17 mouse cellular contexts compared by ENCODE assay signal in the genomic region with DNA sequence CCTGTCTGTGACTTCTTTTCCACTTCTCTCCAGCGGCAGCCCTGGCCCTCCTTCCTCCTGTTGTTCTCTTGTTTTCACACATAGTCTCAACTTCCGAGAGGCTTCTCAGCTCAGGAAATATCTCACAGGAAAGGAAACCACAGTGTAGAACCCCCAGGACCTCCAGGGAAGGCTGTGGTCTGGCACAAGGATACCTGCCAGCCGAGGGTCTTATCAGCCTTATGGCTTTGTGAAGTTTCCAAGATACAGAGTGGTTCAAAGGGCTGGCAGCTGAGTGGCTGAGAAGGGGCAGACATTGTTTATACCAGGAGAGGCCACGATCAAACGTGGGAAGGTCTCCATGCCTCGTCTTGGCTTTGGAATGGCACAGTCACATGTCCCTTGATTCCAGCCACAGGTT. TPM values are rescaled to one million over a fixed set of nuclear protein-coding genes. Genes with fewer than 3 reads are reported as not detected.
DNase-seq lines count a peak whose midpoint lies in the region; ATAC-seq lines count a peak whose summit lies in the region.
"Had no signal": no experiment of that assay in that cellular context is flagged by ENCODE, and none has a peak within 500 bp of the region (broad histone marks: within the 10 kb centered on the region; RNA-seq: fewer than 3 reads in every experiment).

No protein-coding gene starts in this region.

- no peak for DNase-seq in heart, postnatal 4 days
- DNase-seq in lung, postnatal 36 days: no peak
- no peak for DNase-seq in embryonic facial prominence, embryonic 14.5 days (ENCODE audit: low spot score)
- DNase-seq: adrenal gland, postnatal 25 days; cerebellum, postnatal 10 days; kidney, adult 9 months; lung, postnatal 14 days; spleen, adult 18-20 months; thymus, postnatal 14 days had no signal

- 25% methylated on average over 6 of the region's 6 CpGs for WGBS in heart, embryonic 15.5 days
- 21% methylated on average over 6 of the region's 6 CpGs for WGBS in lung, embryonic 16.5 days
- WGBS in embryonic facial prominence, embryonic 14.5 days: 59% methylated on average over 6 of the region's 6 CpGs
- 39% methylated on average over 6 of the region's 6 CpGs for WGBS in intestine, embryonic 16.5 days

- no peak overlapping the region for H3K4me3 ChIP-seq in heart, embryonic 15.5 days
- H3K4me3 ChIP-seq in lung, embryonic 16.5 days (ENCODE audit: low read length): no peak overlapping the region
- H3K4me3 ChIP-seq in embryonic facial prominence, embryonic 14.5 days (ENCODE audit: low read depth, low read length): no peak overlapping the region
- H3K4me3 ChIP-seq in intestine, embryonic 16.5 days (ENCODE audit: low read length): no peak overlapping the region
- H3K4me3 ChIP-seq: left cerebral cortex, adult 2 months; stomach, embryonic 15.5 days had no signal

- 0 out of 2 replicates have a peak, but pooled peaks cover 8% of the 10 kb centered on the region for H3K27me3 ChIP-seq in heart, embryonic 15.5 days
- H3K27me3 ChIP-seq in lung, embryonic 16.5 days (ENCODE audit: control insufficient read depth, insufficient read depth, low read depth, low read length): no peaks in the 10 kb centered on the region
- no peaks in the 10 kb centered on the region; the same call in none of the 2 replicates for H3K27me3 ChIP-seq in embryonic facial prominence, embryonic 14.5 days (replicated peaks; ENCODE audit: control insufficient read depth, insufficient read depth, low read length)
- no peaks in the 10 kb centered on the region for H3K27me3 ChIP-seq in intestine, embryonic 16.5 days (replicated peaks; ENCODE audit: control insufficient read depth, insufficient read depth, low read length)
- H3K27me3 ChIP-seq: stomach, embryonic 15.5 days had no signal

- peaks cover 21% of the 10 kb centered on the region for H3K4me1 ChIP-seq in heart, embryonic 15.5 days (replicated peaks)
- H3K4me1 ChIP-seq in lung, embryonic 16.5 days (replicated peaks; ENCODE audit: control insufficient read depth, insufficient read depth, low read length): peaks cover 14% of the 10 kb centered on the region
- no peaks in the 10 kb centered on the region for H3K4me1 ChIP-seq in embryonic facial prominence, embryonic 14.5 days (ENCODE audit: control insufficient read depth, insufficient read depth, low read length)
- no peaks in the 10 kb centered on the region for H3K4me1 ChIP-seq in intestine, embryonic 16.5 days (ENCODE audit: control insufficient read depth, insufficient read depth, low read length)

- no peaks in the 10 kb centered on the region for H3K9me3 ChIP-seq in heart, embryonic 15.5 days (replicated peaks)
- H3K9me3 ChIP-seq in lung, embryonic 16.5 days (ENCODE audit: control insufficient read depth, low read length): no peaks in the 10 kb centered on the region
- H3K9me3 ChIP-seq in embryonic facial prominence, embryonic 14.5 days (ENCODE audit: control insufficient read depth, low read length): no peaks in the 10 kb centered on the region
- no peaks in the 10 kb centered on the region for H3K9me3 ChIP-seq in intestine, embryonic 16.5 days (ENCODE audit: control insufficient read depth, low read length)
- H3K9me3 ChIP-seq: stomach, embryonic 15.5 days had no signal

- H3K36me3 ChIP-seq in heart, embryonic 15.5 days: no peaks in the 10 kb centered on the region
- no peaks in the 10 kb centered on the region for H3K36me3 ChIP-seq in lung, embryonic 16.5 days (ENCODE audit: control insufficient read depth, insufficient read depth, low read length)
- no peaks in the 10 kb centered on the region for H3K36me3 ChIP-seq in embryonic facial prominence, embryonic 14.5 days (ENCODE audit: control insufficient read depth, insufficient read depth, low read length)
- no peaks in the 10 kb centered on the region for H3K36me3 ChIP-seq in intestine, embryonic 16.5 days (ENCODE audit: control insufficient read depth, insufficient read depth, low read length)
- H3K36me3 ChIP-seq: stomach, embryonic 15.5 days had no signal

- H3K9ac ChIP-seq in heart, embryonic 15.5 days: no peak overlapping the region
- H3K9ac ChIP-seq in lung, embryonic 16.5 days (ENCODE audit: low read length): 0 out of 2 replicates have a peak overlapping the region, but pooled peaks have one; percentile 2
- no peak overlapping the region for H3K9ac ChIP-seq in embryonic facial prominence, embryonic 14.5 days (ENCODE audit: low read depth, low read length)
- no peak overlapping the region for H3K9ac ChIP-seq in intestine, embryonic 16.5 days (ENCODE audit: low read depth, low read length)
- H3K9ac ChIP-seq: stomach, embryonic 15.5 days had no signal

- peak overlapping the region; percentile 47 for H3K27ac ChIP-seq in heart, embryonic 15.5 days
- H3K27ac ChIP-seq in lung, embryonic 16.5 days (ENCODE audit: low read length): peak overlapping the region; percentile 23; the same call in 1 of the 2 replicates
- peak overlapping the region; percentile 11; the same call in 1 of the 2 replicates for H3K27ac ChIP-seq in embryonic facial prominence, embryonic 14.5 days (replicated peaks; ENCODE audit: low read depth, low read length)
- no peak overlapping the region; the same call in 1 of the 2 replicates for H3K27ac ChIP-seq in intestine, embryonic 16.5 days (ENCODE audit: low read length)
- H3K27ac ChIP-seq: left cerebral cortex, adult 2 months; stomach, embryonic 15.5 days had no signal

- H3K4me2 ChIP-seq in heart, embryonic 15.5 days: no peak overlapping the region
- H3K4me2 ChIP-seq in lung, embryonic 16.5 days (ENCODE audit: low read depth, low read length): no peak overlapping the region
- H3K4me2 ChIP-seq in embryonic facial prominence, embryonic 14.5 days (ENCODE audit: low read depth, low read length): no peak overlapping the region
- H3K4me2 ChIP-seq in intestine, embryonic 16.5 days (ENCODE audit: low read depth, low read length): no peak overlapping the region
- H3K4me2 ChIP-seq: stomach, embryonic 15.5 days had no signal

- no peak for ATAC-seq in heart, embryonic 15.5 days (replicated peaks; ENCODE audit: insufficient number of reproducible peaks, insufficient read depth, low FRiP score, low read depth)
- no peak for ATAC-seq in lung, embryonic 16.5 days (ENCODE audit: low read depth)
- no peak for ATAC-seq in embryonic facial prominence, embryonic 14.5 days (ENCODE audit: low read depth)
- ATAC-seq in megakaryocyte progenitor cell, adult 5-6 weeks (replicated peaks; ENCODE audit: poor library complexity): peak; percentile 7; the same call in 1 of the 2 replicates
- no peak for ATAC-seq in intestine, embryonic 16.5 days
- ATAC-seq: CD4-positive, CD25-positive, alpha-beta regulatory T cell, adult 4 months; midbrain, embryonic 16.5 days had no signal

RNA-seq across cellular contexts. Expression of gene Efcc1, which starts 9.2 kb away (rescaled TPM):
- 0.77 and 0.99 TPM in 2 replicates for polyA plus RNA-seq in heart, embryonic 15.5 days (2015; fragmentation: Nextera tagmentation; extraction: Ambion mirVana)
- total RNA-seq in heart, postnatal 4 days (2021): 1 to 10 TPM; 1.5 to 2.4 TPM
- 4.5 and 5.3 TPM in 2 replicates for polyA plus RNA-seq in lung, embryonic 16.5 days (2015; fragmentation: Nextera tagmentation; extraction: Ambion mirVana)
- polyA plus RNA-seq in embryonic facial prominence, embryonic 14.5 days (2014; fragmentation: Nextera tagmentation; extraction: Ambion mirVana): 1.5 and 1.9 TPM in 2 replicates
- total RNA-seq in megakaryocyte progenitor cell, adult 5-6 weeks (2015): 0.64 and 1.0 TPM in 2 replicates
- 2.1 TPM in 2 replicates for total RNA-seq in megakaryocyte progenitor cell, adult 5-6 weeks (2017)
- polyA plus RNA-seq in intestine, embryonic 16.5 days (2015; fragmentation: Nextera tagmentation; extraction: Ambion mirVana): 0.69 and 0.73 TPM in 2 replicates

RNA-seq across cellular contexts. Expression of gene Gp9, which starts 38.0 kb away (rescaled TPM):
- polyA plus RNA-seq in heart, embryonic 15.5 days (2015; fragmentation: Nextera tagmentation; extraction: Ambion mirVana): 3.9 and 4.2 TPM in 2 replicates
- total RNA-seq in heart, postnatal 4 days (2021): 1 to 10 TPM in 1 of 2 experiments, under 1 TPM in 1; 0.64 to 1.1 TPM
- 3.4 and 7.1 TPM in 2 replicates for polyA plus RNA-seq in lung, embryonic 16.5 days (2015; fragmentation: Nextera tagmentation; extraction: Ambion mirVana)
- polyA plus RNA-seq in embryonic facial prominence, embryonic 14.5 days (2014; fragmentation: Nextera tagmentation; extraction: Ambion mirVana): 1.2 and 1.3 TPM in 2 replicates
- 1.9 and 2.2 TPM in 2 replicates for total RNA-seq in megakaryocyte progenitor cell, adult 5-6 weeks (2015)
- 0.81 and 2.3 TPM in 2 replicates for total RNA-seq in megakaryocyte progenitor cell, adult 5-6 weeks (2017)
- polyA plus RNA-seq in intestine, embryonic 16.5 days (2015; fragmentation: Nextera tagmentation; extraction: Ambion mirVana): 1.5 and 2.0 TPM in 2 replicates
- total RNA-seq: adrenal gland, postnatal 25 days had no signal
- polyA plus RNA-seq: CD4-positive, CD25-positive, alpha-beta regulatory T cell, adult 4 months had no signal
